Mouse (Mus musculus): ENCODE results near the gene Sgip1. TPM values are rescaled to one million over a fixed set of nuclear protein-coding genes. Genes with fewer than 3 reads are reported as not detected.

Gene Sgip1
- total and polyA plus RNA-seq, 3 experiments, result 0.92 to 5.6 TPM; not detected in 1

DNA sequence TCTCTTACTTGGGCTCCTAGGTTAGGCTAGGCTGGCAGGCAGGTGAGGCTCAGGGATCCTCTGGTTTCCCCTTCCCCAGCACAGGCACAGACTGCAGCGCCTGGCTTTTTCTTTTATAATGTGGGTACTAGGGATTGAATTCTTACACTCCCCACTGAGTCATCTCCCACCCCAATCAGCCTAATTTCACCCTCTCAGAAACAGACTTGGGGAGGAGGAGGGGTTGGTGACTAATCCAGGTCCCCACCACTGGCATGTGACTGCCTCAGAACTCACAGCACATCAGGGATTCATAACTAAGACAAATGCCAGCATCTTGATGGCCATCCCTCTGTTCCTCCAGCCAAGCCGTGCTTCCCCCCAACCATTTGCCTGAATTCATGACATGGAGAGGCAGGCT lies 85.1 kb downstream of the Sgip1 start:
- Histone ChIP-seq H3K9ac (ENCODE audit: control insufficient read depth, low read depth, low read length, poor library complexity, severe bottlenecking) (no peak overlapping the region), H3K79me2 (ENCODE audit: control insufficient read depth, insufficient read depth, low read length, poor library complexity) (no peaks in the 10 kb centered on the region), H3K27me3 (ENCODE audit: control insufficient read depth in 1 of 2, insufficient read depth in 2 of 2, low read length in 2 of 2) (no peaks in the 10 kb centered on the region; a peak in 1 of 4 replicates), H3K36me3 (ENCODE audit: control insufficient read depth in 1 of 2, insufficient read depth in 2 of 2, low read length in 2 of 2) (peaks cover 0 to 5% of the 10 kb centered on the region in 2 experiments; a peak in 2 of 4 replicates), H3K4me1 (ENCODE audit: control insufficient read depth in 1 of 2, insufficient read depth in 2 of 2, low read length in 2 of 2) (no peaks in the 10 kb centered on the region), H3K9me3 (replicated peaks; ENCODE audit: insufficient read depth, low read length) (no peaks in the 10 kb centered on the region), H3K4me3 (ENCODE audit: control insufficient read depth in 1 of 2, insufficient read depth in 1 of 2, low read depth in 2 of 2, low read length in 2 of 2) (no peak overlapping the region), H3K27ac (ENCODE audit: control insufficient read depth, low read depth, low read length) (no peak overlapping the region)
- no peak for DNase-seq (ENCODE audit: low read depth, low spot score)
- TF ChIP-seq HCFC1 (IDR thresholded peaks at IDR 0.05; ENCODE audit: low read depth, low read length) (no peak), TAL1 (IDR thresholded peaks at IDR 0.05; ENCODE audit: low read length) (no peak)

DNA sequence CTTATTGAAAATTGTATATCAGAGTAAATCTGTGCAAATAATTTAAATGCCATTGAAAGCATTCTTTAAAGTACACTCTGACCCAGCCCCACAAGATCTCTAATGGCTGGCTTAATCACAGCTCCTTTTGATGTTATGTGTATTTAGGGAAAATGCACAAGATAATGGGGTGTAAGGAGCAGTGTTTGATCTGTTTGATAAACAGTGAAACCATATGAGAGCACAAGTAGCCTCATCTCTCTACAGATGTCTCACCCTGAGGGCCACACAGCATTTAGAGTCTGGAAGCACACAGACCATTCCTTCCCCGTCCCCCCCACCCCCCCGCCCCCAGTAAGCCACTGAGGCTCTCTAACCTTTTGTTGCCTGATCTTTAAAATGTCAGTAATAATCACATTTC lies 87.4 kb downstream of the Sgip1 start:
- no peak overlapping the region for H3K9ac ChIP-seq (ENCODE audit: control insufficient read depth, low read depth, low read length, poor library complexity, severe bottlenecking)
- no peak for DNase-seq (ENCODE audit: low read depth, low spot score)
- H3K79me2 ChIP-seq (ENCODE audit: control insufficient read depth, insufficient read depth, low read length, poor library complexity), result no peaks in the 10 kb centered on the region
- no peak overlapping the region for H3K4me3 ChIP-seq (ENCODE audit: control insufficient read depth in 1 of 2, insufficient read depth in 1 of 2, low read depth in 2 of 2, low read length in 2 of 2)
- no peaks in the 10 kb centered on the region for H3K4me1 ChIP-seq (ENCODE audit: control insufficient read depth in 1 of 2, insufficient read depth in 2 of 2, low read length in 2 of 2)
- H3K36me3 ChIP-seq (ENCODE audit: control insufficient read depth in 1 of 2, insufficient read depth in 2 of 2, low read length in 2 of 2), result peaks cover 0 to 5% of the 10 kb centered on the region in 2 experiments; a peak in 2 of 4 replicates
- no peaks in the 10 kb centered on the region for H3K27me3 ChIP-seq (ENCODE audit: control insufficient read depth in 1 of 2, insufficient read depth in 2 of 2, low read length in 2 of 2)
- H3K9me3 ChIP-seq (replicated peaks; ENCODE audit: insufficient read depth, low read length), result no peaks in the 10 kb centered on the region
- H3K27ac ChIP-seq (ENCODE audit: control insufficient read depth, low read depth, low read length), result no peak overlapping the region
- TF ChIP-seq MYC (IDR thresholded peaks at IDR 0.05; ENCODE audit: low read depth, low read length) (no peak), TCF12 (IDR thresholded peaks at IDR 0.05; ENCODE audit: low read depth, low read length) (no peak), CHD2 (IDR thresholded peaks at IDR 0.05; ENCODE audit: low read length) (no peak), SIN3A (IDR thresholded peaks at IDR 0.05; ENCODE audit: low read length) (no peak), USF1 (IDR thresholded peaks at IDR 0.05; ENCODE audit: low read depth, low read length) (no peak), ELF1 (IDR thresholded peaks at IDR 0.05; ENCODE audit: low read depth, low read length) (no peak), MAZ (IDR thresholded peaks at IDR 0.05; ENCODE audit: low read depth, low read length) (no peak), MYB (IDR thresholded peaks at IDR 0.05; ENCODE audit: low read depth, low read length) (no peak), RAD21 (IDR thresholded peaks at IDR 0.05; ENCODE audit: low read depth, low read length) (no peak), EP300 (IDR thresholded peaks at IDR 0.05; ENCODE audit: low read depth in 1 of 2, low read length in 2 of 2) (no peak), GABPA (IDR thresholded peaks at IDR 0.05; ENCODE audit: low read depth, low read length) (no peak), KAT2A (conservative IDR thresholded peaks at IDR 0.05; ENCODE audit: low read depth, low read length) (no peak), ZMIZ1 (IDR thresholded peaks at IDR 0.05; ENCODE audit: low read depth, low read length) (no peak), TBP (IDR thresholded peaks at IDR 0.05; ENCODE audit: low read depth, low read length) (no peak), E2F4 (IDR thresholded peaks at IDR 0.05; ENCODE audit: borderline replicate concordance, low read depth, low read length) (no peak), GATA1 (IDR thresholded peaks at IDR 0.05; ENCODE audit: low read depth, low read length) (no peak), JUND (IDR thresholded peaks at IDR 0.05; ENCODE audit: low read depth, low read length) (no peak), POLR2AphosphoS5 (IDR thresholded peaks at IDR 0.05; ENCODE audit: borderline replicate concordance, low read depth, low read length) (no peak)
